Mouse (Mus musculus): ENCODE measurements at regions not wholly inside any gene's neighbourhood (a gene's known extent, or its start where the extent isn't known, plus 50 kb on each side); places are given as distances from the start of the nearest gene placed in this dataset.

DNA sequence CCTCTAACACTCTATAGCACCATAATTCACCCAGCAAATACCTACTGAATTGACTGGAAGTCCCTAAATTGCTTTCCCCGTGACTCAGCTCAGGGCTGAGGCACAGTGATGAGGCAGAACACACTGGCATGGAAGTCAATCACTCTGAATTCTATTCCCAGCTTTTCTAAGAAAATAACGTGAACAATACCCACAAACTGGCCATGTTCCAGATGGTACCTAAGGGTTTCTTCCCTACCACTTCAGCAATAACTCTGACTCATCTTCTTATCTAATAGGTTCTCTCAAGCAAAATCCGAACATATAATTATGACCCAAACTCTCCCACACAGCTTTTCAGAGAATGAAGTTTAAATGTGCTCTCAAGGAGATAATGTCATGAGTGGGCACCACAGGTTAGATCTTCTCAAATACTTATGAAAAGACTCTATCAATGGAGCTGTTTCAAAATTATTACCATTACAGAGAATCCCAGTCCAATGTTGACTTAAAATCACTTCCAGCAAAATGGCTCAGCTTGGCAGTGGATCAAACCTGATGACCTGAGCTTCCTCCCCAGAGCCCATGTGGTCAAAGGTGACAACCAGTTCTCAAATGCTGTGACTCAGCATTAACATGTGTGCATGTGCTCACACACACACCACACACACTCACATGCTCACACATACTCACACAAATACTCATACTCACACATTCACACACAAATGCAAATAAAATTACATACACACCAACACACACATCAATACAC, 137.5 kb upstream of the Peli2 start:
- Histone ChIP-seq H3K4me3 (ENCODE audit: low read depth, low read length) (no peak overlapping the region), H3K4me2 (ENCODE audit: low read depth) (no peak overlapping the region), H3K36me3 (ENCODE audit: insufficient read depth) (no peaks in the 10 kb centered on the region), H3K9me3 (ENCODE audit: low read length) (no peaks in the 10 kb centered on the region), H3K27me3 (ENCODE audit: insufficient read depth, low read length) (no peaks in the 10 kb centered on the region), H3K27ac (ENCODE audit: low read depth, low read length) (no peak overlapping the region), H3K9ac (no peak overlapping the region), H3K4me1 (ENCODE audit: insufficient read depth) (no peaks in the 10 kb centered on the region; the same call in 1 of the 2 replicates)
- TF ChIP-seq CTCF (IDR thresholded peaks at IDR 0.05; ENCODE audit: low read depth), result no peak
- DNase-seq (no peak), ATAC-seq (no peak)
- WGBS, result 68% methylated on average over 3 of the region's 3 CpGs

DNA sequence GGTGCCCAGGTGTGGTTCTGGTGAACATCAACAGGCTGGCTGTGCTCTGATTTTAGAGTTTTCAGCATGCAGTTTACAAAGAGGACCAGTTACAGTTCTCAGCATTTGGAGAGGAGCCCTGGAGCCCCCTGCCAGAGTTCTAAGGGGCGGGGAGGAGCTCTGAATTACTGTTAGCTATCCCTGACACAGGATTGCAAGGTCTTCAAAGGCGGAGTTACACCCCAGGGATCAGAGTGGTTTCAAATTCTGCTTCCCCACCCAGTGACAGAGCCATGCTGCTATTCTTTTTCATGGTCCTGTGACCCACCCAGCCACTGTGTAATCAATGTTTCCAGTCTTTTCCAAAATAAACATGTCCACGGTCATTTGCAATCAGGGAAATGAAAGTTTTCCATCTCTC, 134.1 kb upstream of the Peli2 start:
- no peak for TF ChIP-seq CTCF (IDR thresholded peaks at IDR 0.05; ENCODE audit: low read depth)
- no peaks in the 10 kb centered on the region for H3K36me3 ChIP-seq (ENCODE audit: insufficient read depth)
- H3K4me3 ChIP-seq (ENCODE audit: low read depth, low read length), result no peak overlapping the region
- H3K9me3 ChIP-seq (ENCODE audit: low read length), result no peaks in the 10 kb centered on the region
- H3K27ac ChIP-seq (ENCODE audit: low read depth, low read length), result no peak overlapping the region
- no peaks in the 10 kb centered on the region for H3K27me3 ChIP-seq (ENCODE audit: insufficient read depth, low read length)
- H3K4me1 ChIP-seq (ENCODE audit: insufficient read depth), result no peaks in the 10 kb centered on the region; the same call in 1 of the 2 replicates
- ATAC-seq (no peak), DNase-seq (no peak)
- H3K9ac ChIP-seq, result no peak overlapping the region
- 40% methylated on average over 3 of the region's 3 CpGs for WGBS
- H3K4me2 ChIP-seq (ENCODE audit: low read depth), result no peak overlapping the region

GRCm38 (mm10) chr14:47986941-47987340, 133.7 kb upstream of the Peli2 start:
- TF ChIP-seq CTCF (IDR thresholded peaks at IDR 0.05; ENCODE audit: low read depth), result no peak
- ATAC-seq (no peak), DNase-seq (no peak)

DNA sequence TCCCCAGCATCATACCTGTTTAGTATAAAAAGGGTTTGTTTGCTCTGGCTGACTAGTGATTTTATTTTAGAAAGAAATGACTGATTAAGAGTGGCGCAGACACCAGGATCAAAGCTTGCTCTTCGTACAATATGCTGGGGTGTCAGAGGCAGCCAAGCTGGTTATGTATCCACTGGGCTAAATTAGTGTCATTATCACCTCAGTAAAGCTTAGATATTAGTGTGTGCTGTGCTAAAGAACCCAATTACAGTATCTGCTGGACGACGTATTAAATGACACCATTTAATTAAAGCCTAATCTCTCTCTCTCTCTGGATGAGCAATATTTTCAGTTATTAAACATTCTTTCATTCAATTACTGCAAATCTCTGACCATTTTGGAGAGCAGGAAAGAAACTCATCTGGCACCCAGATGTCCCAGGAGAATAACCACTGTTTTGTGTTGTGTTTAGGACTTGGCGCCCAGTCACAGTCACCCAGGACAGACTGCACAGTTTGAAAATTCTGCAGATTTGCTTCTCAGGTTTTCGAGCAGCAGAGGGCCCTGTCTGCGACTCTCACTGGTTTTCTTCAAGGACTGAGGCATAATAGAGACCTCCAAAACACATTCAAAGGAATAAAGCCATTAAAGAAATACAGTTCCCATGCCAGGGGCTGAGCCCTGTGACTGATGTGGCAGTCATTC, 133.1 kb upstream of the Peli2 start:
- peak; percentile 40; the same call in 1 of the 2 replicates for ATAC-seq
- no peak overlapping the region for H3K9ac ChIP-seq
- DNase-seq, result peak; percentile 29
- no peaks in the 10 kb centered on the region; the same call in 1 of the 2 replicates for H3K4me1 ChIP-seq (ENCODE audit: insufficient read depth)
- WGBS, result 22% methylated on average over 7 of the region's 7 CpGs
- H3K9me3 ChIP-seq (ENCODE audit: low read length), result no peaks in the 10 kb centered on the region
- H3K36me3 ChIP-seq (ENCODE audit: insufficient read depth), result no peaks in the 10 kb centered on the region
- no peak overlapping the region for H3K27ac ChIP-seq (ENCODE audit: low read depth, low read length)
- no peaks in the 10 kb centered on the region for H3K27me3 ChIP-seq (ENCODE audit: insufficient read depth, low read length)
- TF ChIP-seq CTCF (IDR thresholded peaks at IDR 0.05; ENCODE audit: low read depth), result peak; percentile 34
- no peak overlapping the region for H3K4me3 ChIP-seq (ENCODE audit: low read depth, low read length)
- no peak overlapping the region for H3K4me2 ChIP-seq (ENCODE audit: low read depth)

More at GRCm38 (mm10) chr14:47986941-47987340, 133.7 kb upstream of the Peli2 start:
- Histone ChIP-seq H3K4me1 (ENCODE audit: insufficient read depth) (no peaks in the 10 kb centered on the region; the same call in 1 of the 2 replicates), H3K27me3 (ENCODE audit: insufficient read depth, low read length) (no peaks in the 10 kb centered on the region), H3K27ac (ENCODE audit: low read depth, low read length) (no peak overlapping the region), H3K9me3 (ENCODE audit: low read length) (no peaks in the 10 kb centered on the region), H3K36me3 (ENCODE audit: insufficient read depth) (no peaks in the 10 kb centered on the region), H3K4me2 (ENCODE audit: low read depth) (no peak overlapping the region), H3K9ac (no peak overlapping the region), H3K4me3 (ENCODE audit: low read depth, low read length) (no peak overlapping the region)
- whole genome bisulfite sequencing, result 9% methylated on average over 5 of the region's 5 CpGs

DNA sequence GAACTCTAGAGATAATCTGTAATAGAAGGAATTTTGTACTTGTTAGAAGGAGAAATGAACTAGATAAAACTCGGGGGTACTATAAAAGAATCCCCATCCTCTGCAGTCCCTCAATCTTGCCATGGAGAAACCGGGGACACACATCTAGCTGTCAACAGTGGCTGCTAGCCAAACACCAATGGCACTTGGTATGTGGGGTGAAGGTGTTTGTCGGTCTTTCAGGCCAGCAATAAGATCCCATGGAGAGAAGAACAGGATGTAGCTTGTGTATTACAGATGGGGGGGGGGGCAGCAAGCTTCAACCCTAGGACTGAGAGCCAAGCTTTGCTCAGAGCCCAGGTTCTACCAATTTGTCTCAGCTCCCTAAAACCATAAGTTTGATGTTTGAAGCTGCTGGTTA, 132.5 kb upstream of the Peli2 start:
- no peak overlapping the region for H3K27ac ChIP-seq (ENCODE audit: low read depth, low read length)

DNA sequence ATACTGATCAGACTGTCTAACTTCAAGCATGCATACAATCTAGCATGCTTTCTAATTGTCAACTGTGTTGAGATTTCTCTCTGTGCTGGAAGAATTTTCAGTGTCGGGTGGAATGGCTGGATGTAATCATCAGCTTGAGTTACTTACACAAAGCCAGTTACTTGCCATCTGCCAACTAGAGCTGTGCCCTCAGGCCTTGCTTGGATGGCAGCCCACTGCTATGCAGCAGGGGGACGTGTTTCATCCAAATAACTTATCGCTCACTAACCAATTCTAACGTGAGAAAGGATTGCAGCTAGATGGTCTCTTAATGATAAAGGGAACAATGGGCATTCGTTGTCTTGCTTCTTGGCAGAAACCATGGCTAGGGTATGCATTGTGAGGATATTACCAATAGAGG, 131.3 kb upstream of the Peli2 start:
- ATAC-seq (peak; percentile 67), DNase-seq (peak; percentile 60)
- Histone ChIP-seq H3K36me3 (ENCODE audit: insufficient read depth) (no peaks in the 10 kb centered on the region), H3K4me3 (ENCODE audit: low read depth, low read length) (no peak overlapping the region), H3K4me2 (ENCODE audit: low read depth) (no peak overlapping the region), H3K27ac (ENCODE audit: low read depth, low read length) (no peak overlapping the region), H3K4me1 (ENCODE audit: insufficient read depth) (no peaks in the 10 kb centered on the region; the same call in 1 of the 2 replicates), H3K27me3 (ENCODE audit: insufficient read depth, low read length) (no peaks in the 10 kb centered on the region), H3K9me3 (ENCODE audit: low read length) (no peaks in the 10 kb centered on the region), H3K9ac (no peak overlapping the region)
- TF ChIP-seq CTCF (IDR thresholded peaks at IDR 0.05; ENCODE audit: low read depth), result 0 out of 2 replicates have a peak, but pooled peaks have one; percentile 6
- 13% methylated on average over 5 of the region's 5 CpGs for WGBS

More for the DNA sequence above, 132.5 kb upstream of the Peli2 start:
- H3K36me3 ChIP-seq (ENCODE audit: insufficient read depth), result no peaks in the 10 kb centered on the region
- H3K4me1 ChIP-seq (ENCODE audit: insufficient read depth), result no peaks in the 10 kb centered on the region; the same call in 1 of the 2 replicates
- 20% methylated on average over 3 of the region's 3 CpGs for WGBS
- no peak for TF ChIP-seq CTCF (IDR thresholded peaks at IDR 0.05; ENCODE audit: low read depth)
- H3K4me2 ChIP-seq (ENCODE audit: low read depth), result no peak overlapping the region
- no peak overlapping the region for H3K4me3 ChIP-seq (ENCODE audit: low read depth, low read length)
- DNase-seq (no peak), ATAC-seq (no peak)
- no peaks in the 10 kb centered on the region for H3K9me3 ChIP-seq (ENCODE audit: low read length)
- H3K9ac ChIP-seq, result no peak overlapping the region
- no peaks in the 10 kb centered on the region for H3K27me3 ChIP-seq (ENCODE audit: insufficient read depth, low read length)

DNA sequence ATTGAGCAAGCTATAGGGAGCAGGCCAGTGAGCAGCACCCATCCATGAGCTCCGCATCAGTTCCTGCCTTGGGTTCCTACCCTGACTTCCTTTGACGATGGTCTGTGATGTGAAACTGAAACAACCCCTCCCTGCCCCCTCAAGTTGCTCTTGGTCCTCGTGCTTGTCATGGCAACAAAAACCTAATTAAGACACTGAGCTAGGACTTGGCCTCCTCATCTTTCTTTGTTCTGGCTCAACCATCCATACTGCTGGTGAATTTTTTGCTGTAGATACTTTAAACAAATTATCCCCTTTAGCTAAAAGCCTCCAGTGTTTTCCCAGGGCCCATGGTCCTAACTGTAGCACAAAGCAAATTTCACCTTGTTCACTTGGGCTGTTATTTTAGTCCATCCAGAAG, 129.9 kb upstream of the Peli2 start:
- no peak overlapping the region for H3K4me3 ChIP-seq (ENCODE audit: low read depth, low read length)
- H3K4me1 ChIP-seq (ENCODE audit: insufficient read depth), result no peaks in the 10 kb centered on the region; the same call in 1 of the 2 replicates
- ATAC-seq, result no peak
- no peak overlapping the region for H3K27ac ChIP-seq (ENCODE audit: low read depth, low read length)
- no peak for DNase-seq
- no peak overlapping the region for H3K4me2 ChIP-seq (ENCODE audit: low read depth)
- no peak for TF ChIP-seq CTCF (IDR thresholded peaks at IDR 0.05; ENCODE audit: low read depth)
- H3K36me3 ChIP-seq (ENCODE audit: insufficient read depth), result no peaks in the 10 kb centered on the region
- no peaks in the 10 kb centered on the region for H3K9me3 ChIP-seq (ENCODE audit: low read length)
- H3K9ac ChIP-seq, result no peak overlapping the region
- H3K27me3 ChIP-seq (ENCODE audit: insufficient read depth, low read length), result no peaks in the 10 kb centered on the region
- 47% methylated on average over 3 of the region's 3 CpGs for WGBS
